Mouse (Mus musculus): Measurements from ENCODE around the gene Foxo3.

- TF ChIP-seq CTCF (conservative IDR thresholded peaks at IDR 0.05 in 1 of 2, IDR thresholded peaks at IDR 0.05 in 1 of 2; ENCODE audit: low read depth in 2 of 2, low read length in 2 of 2) (no peak), MAFK (IDR thresholded peaks at IDR 0.05; ENCODE audit: insufficient replicate concordance, low read length) (no peak), ZC3H11A (IDR thresholded peaks at IDR 0.05; ENCODE audit: low read depth, low read length) (no peak), CHD1 (IDR thresholded peaks at IDR 0.05; ENCODE audit: low read depth, low read length) (no peak), POLR2AphosphoS2 (IDR thresholded peaks at IDR 0.05; ENCODE audit: low read depth, low read length) (no peak), CHD2 (IDR thresholded peaks at IDR 0.05; ENCODE audit: low read length) (no peak), POLR2A (IDR thresholded peaks at IDR 0.05; ENCODE audit: low read depth, low read length) (no peak), MEF2A (IDR thresholded peaks at IDR 0.05; ENCODE audit: borderline replicate concordance, low read depth, low read length) (no peak), ZNF384 (IDR thresholded peaks at IDR 0.05; ENCODE audit: low read depth, low read length) (no peak), JUND (conservative IDR thresholded peaks at IDR 0.05; ENCODE audit: low read depth, low read length) (no peak), EP300 (IDR thresholded peaks at IDR 0.05; ENCODE audit: low read length) (no peak), NRF1 (IDR thresholded peaks at IDR 0.05; ENCODE audit: low read depth, low read length) (no peak)
Observed at GRCm38 (mm10) chr10:42325305-42325704, 48.8 kb upstream of the Foxo3 start.
